Mouse (Mus musculus) small intestine, adult 2 months (tissue): ENCODE results near the gene Tns1.
A peak's percentile ranks its signal among the peaks of the same experiment; 100 is the strongest.

ENCODE experiments used
- CTCF ChIP-seq: fragments of 200-500 bp; IDR thresholded peaks from 2 replicates; pipeline ENCODE4 v1.5.1; 2012; ENCODE audit warnings: low read depth, mild to moderate bottlenecking, control low read depth, inconsistent platforms, low read length, moderate library complexity, mixed read lengths; ENCODE audit not compliant: insufficient replicate concordance, insufficient read length; ENCODE audit errors: extremely low read depth
- POLR2A ChIP-seq: fragments of 200-500 bp; IDR thresholded peaks from 2 replicates; pipeline ENCODE4 v1.6.1; 2012; ENCODE audit warnings: low read depth, mild to moderate bottlenecking, control low read depth, inconsistent platforms, low read length, moderate library complexity

- peak; percentile 72 for TF ChIP-seq CTCF
- no peak for TF ChIP-seq POLR2A
These were observed 41.3 kb downstream of the Tns1 start for GRCm38 (mm10) chr1:74082841-74083463.
